Mouse (Mus musculus) liver, adult (tissue): ENCODE measurements around the gene Jph2.

Source experiments
- GATA4 ChIP-seq: IDR thresholded peaks from 2 replicates; pipeline ENCODE4 v1.6.1; 2014; ENCODE audit warnings: mild to moderate bottlenecking, low read length; ENCODE audit not compliant: insufficient replicate concordance

Gene Jph2

DNA sequence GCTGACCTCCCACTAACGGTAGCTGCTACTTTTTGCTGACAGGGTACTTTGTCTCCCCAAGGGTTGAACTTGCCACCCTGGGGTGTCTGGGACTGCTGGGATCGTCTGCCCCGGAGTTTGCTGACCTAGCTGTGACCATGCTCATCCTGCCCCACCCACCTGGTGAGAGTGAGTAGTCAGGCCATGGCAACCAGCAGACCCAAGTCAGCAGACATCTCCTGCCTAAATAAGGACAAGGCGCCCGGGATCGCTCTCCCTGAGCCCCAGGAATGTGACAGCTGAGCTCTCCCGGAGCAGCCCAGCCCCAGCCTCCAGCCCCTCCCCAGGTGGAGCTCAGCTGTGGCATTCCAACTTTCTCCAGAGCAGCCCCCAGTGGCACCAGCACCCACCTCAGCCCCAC, 44.1 kb downstream of the Jph2 start:
- no peak for TF ChIP-seq GATA4

DNA sequence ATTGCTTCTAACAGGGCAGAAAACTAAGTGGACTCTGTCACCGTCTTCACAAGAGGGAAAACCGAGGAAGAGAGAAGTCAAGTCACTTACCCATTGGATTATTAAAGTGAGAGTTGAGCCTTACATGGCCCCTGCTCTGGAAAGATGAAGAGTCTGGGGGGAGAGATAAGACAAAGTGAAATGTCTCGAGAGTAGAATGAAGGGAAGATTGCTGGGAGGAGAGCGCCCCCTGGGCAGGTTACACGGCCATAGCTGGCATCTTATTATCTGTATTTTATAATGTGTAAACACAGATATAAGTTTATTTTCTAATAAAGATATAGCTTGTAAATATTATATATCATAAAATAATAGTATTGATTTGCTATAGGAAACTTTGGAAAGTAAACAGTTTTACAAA, 47.4 kb downstream of the Jph2 start:
- no peak for TF ChIP-seq GATA4

DNA sequence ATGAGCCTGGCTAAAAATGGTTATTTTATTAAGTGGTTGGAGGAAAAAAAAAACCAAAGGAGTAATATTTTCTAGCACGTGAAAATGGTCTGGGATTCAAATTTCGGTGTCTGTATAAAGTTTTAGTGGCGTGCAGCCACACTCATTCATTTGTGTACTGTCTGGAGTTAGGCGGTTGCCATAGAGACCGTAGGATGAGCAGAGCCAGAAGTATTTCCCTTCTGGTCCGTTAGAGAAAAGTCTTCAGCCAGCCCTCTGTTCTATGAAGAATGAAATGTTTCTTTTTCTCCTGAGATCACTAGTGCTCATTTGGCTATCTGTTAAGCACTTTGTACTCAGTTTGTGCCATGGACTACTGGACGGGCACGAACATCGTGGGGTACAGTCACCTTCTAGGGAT, 48.4 kb downstream of the Jph2 start:
- no peak for TF ChIP-seq GATA4

DNA sequence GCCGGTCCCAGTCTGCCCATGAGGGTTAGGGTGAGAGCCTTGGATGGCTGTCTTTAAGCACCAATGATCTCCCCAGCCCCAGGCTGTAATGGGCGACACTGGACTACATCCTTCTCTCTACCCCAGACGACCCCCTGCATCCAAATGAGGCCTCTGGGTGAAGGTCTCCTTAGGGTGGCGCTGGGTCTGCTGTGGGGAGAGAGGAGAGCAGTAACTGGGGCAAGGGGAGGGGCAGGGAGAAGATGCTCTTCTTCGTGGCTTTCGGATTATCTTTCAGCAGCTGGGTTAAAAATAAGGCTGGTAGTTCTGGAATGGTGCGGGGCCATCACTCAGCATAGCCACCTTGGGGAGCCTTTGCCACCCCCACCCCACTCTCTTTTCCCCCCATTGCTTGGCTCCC, 49.1 kb downstream of the Jph2 start:
- no peak for TF ChIP-seq GATA4

DNA sequence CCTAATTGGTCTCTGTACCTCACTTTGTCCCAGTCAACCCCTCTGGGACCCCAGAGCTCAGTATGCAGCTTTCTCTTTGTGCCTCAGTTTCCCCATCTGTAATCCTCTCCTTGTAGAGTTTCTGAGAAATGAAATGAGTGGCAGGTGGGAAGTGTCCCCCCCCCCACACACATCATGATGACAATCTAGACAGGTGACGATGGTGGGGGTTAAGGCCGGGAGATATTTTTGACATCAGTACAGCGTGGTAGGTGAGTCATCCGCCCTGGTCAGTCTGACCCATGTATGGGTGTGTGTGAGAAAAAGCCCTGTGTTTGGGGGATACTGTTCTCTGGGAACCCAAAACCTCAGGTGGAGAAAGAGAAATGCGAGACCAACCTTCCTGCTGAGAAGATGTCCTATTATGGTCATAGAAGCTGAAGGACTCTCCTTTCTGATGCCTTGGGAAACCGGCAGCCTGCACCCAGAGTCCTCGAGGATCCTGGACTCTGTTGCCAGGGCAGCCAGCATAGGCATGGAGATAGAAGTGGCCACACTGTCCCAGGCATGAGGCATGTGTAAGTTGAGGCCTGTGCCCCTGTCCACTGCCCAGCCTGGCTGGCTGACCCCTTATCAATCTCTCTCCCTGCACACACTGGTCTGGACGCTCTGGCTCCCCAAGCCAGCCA, 50.1 kb downstream of the Jph2 start:
- TF ChIP-seq GATA4: no peak

DNA sequence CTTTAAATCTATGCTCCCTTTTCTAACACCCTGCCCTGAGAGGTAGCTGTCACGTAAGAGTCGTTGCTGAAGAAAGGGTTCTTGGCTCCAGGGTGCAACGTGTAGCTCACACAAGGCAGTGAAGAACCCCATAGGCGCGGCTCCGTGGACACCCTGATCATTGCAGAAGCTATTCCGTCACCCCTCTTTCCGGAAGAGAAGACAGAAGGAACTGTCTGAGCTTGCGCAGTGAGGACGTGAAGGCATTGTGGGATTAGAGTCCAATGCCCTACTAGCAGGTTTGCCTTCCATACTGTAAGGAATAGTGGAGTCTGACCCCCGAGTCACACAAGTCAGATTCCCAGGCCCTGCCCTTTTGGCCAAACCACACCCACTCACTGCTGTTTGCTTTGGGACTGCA, 51.3 kb downstream of the Jph2 start:
- no peak for TF ChIP-seq GATA4

DNA sequence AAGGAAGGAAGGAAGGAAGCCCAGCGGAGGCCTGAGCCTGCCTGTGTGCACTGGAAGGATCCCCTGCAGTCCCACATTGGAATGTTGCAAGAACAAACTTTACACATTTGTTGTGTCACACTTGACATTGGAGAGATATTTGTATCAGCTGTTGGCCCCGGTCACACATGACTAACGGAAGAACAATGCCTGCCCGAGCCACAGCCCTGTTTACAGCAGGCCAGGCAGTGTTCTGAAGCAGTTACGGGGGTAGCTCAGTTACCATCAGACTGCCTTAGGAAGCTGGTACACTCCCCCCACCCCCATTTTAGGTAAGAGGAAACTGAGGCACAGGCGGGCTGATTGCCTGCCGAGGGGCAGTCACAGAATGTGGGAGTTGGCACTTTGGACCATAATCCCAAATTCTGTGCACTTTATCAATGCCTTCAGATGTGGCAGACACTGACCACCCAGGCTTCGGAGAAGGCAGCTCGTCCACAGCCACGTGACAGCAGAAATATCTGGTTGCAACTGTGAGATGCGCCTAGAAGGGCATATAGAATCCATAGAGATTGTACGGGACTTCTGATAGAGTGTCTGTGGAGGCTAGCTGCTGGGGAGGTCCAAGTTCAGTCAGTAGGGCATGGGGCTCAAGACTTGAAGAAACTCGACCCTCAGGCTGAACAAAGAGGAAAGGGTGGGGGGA, 52.7 kb downstream of the Jph2 start:
- no peak for TF ChIP-seq GATA4

DNA sequence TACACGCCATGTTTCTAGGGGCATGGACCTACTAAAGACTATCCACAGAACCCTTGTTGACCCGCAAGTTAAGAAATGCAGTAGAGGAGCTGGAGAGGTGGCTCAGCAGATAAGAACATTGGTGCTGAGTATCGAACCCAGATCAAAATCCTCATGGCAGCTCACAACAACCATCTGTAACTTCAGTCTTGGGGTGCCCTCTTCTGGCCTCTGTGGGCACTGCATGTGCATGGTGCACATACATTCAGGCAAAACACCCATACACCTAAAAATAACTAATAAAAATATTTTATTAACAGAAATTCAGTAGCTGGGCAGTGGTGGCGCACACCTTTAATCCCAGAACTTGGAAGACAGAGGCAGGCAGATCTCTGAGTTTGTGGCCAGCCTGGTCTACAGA, 54.1 kb downstream of the Jph2 start:
- TF ChIP-seq GATA4: no peak

DNA sequence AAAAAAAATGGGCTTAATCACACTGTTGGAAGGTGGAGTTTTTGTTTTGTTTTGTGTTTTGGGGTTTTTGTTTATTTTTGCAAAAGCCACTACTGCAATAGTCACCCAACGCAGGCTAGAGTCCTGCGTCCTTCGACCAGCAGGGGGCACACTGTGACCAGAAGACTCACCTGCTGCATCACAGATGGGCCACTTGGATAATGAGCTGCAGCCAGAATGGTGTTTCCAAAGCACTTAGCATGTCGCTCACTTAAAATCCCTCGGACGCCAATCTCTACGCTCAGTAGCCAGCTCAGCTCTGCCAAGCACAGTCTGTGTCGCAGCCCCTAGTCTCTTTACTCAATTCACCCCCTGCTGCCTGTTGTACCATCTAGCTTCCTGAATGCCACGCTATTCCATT, 57.5 kb downstream of the Jph2 start:
- TF ChIP-seq GATA4: no peak

DNA sequence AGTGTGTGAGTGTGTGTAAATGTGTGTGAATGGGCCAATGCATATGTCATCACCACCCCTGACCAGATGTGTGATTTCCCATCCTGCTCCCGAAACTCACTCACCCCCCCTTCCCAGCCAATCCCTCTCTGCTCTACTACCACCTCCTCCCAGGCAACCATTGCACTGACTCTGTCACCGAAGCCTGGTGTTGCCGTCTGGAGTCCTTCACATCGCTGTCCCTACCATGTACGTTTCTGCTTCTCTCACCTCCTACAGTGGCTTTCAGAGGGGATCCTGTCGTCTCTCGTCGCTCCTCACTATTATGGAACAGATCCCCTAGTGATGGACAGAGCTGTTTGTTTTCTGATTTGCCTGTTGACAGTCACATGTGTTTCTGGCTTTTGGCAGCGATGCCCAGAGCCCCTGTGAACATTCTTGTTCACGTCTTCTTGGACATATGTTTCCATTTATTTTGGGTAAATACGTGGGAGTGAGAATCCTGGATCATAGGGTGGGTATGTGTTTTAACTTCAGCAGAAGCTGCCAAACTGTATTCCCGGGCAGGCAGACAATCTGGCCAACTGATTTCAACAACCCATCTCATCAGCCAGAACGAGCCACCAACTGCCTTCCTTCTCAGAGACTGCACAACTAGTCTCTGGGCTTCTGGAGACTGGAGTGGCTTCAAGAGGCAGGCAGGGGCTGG, 65.3 kb downstream of the Jph2 start:
- no peak for TF ChIP-seq GATA4

DNA sequence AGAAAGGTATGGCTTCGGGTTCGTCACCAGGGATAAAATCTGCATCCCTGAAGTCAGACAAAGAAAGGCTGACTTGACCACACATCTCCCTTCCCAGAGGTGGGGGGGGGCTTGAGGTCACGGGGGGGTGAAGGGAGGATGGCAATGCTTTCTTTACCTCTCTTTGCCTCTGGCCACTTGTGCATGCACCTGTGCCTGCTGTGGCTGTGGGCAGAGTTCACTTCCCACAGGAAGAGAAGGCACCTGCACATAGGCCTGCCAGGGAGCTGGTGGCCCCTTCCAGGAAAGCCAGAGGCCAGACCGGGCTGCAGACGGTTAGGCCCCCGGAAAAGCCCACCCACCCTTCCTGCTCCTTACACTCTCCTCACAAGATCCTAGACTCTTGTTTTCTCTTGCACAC, 66.4 kb downstream of the Jph2 start:
- TF ChIP-seq GATA4: no peak

DNA sequence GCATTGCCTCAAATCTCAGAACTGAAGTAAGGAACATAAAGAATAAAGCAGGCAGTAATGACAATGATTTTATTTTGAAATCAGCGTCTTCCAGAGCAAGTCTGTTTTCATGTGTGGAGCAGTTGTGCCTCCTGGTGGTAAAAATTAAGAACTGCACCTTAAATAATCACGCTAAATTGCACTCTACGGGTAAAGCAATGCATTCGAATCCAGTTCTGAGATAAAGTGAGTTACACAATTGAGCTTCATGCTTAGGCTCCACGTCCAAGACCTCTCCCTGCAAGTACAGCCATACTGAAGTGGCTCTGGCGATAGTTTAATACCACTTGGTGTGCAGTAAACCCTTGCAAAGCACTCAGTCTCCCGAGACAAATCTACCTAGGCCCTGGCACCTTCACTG, 67.1 kb downstream of the Jph2 start:
- no peak for TF ChIP-seq GATA4

DNA sequence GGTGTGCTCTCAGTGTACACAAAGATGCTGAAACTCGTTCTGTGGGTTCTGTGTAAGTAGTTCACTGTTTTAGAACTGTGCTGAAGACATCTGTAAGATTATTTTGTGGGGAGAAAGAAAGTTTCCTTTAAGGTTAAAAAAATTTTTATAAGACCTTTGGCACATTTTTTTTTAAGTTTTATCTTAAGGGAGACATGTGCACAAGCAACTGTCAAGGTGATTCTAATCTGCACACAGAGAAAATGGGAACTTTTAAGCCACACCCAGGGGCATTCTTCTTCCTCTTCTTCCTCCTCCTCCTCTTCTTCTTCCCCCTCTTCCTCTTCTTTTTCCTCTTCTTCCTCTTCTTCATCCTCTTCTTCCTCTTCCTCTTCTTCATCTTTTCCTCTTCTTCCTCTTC, 74.6 kb downstream of the Jph2 start:
- TF ChIP-seq GATA4: no peak

DNA sequence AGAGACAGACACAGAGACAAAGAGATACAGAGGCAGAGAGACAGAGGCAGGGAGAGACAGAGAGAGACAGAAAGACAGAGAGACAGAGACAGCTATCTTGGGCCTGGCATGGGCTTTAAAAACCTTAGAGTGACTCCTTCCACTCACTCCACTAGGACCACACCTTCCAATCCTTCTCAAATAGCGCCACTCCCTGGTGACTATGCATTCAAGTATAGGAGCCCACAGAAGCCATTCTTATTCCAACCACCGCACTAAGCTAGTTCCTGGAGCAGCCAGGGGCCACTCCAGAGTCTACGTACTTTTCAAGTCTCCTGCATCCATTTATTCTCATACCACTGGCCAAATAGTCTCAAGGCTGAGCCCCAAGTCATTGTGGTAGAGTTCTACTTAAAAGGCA, 79.0 kb downstream of the Jph2 start:
- no peak for TF ChIP-seq GATA4

DNA sequence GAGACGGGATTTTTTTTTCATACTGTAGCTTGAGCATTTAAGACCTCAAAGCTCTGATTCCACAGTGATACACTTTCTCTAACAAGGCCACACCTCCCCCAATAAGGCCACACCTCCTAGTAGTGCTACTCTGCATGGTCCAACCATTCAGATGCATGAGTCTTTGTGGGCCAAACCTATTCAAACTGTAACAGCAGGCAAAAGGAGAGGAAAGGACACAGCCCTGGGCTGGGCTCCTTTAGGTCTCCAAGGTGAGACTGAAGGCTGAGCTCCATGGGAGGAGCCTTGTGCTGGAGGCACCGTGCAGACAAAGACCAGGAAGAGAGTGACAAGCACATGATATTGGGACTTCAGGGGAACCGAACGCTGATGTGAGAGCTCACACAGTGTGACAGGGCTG, 80.5 kb downstream of the Jph2 start:
- TF ChIP-seq GATA4: no peak

DNA sequence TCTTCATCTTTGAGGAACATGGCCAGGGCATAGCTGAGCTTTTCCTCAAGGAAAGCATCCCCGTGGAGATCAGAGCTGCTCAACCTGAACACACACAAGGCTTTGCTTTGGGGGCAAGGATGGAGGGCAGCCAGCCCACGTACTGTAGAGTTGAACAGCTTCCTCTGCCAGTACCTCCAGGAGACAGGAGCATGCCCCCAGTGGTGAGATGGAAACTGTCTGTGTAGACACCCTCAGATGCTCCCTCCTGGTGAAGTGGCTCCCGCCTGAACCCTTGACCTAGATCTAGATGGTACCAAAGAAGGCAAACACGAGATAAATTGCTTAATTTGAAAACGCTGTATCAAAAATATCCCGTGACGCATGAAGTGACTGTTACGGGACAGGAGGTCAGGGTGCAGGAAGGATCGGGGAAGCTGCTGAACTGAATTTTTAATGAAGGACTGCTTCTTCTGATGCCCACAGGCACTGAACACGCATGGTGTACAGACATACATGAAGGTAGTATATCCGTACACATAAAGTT, 87.6 kb downstream of the Jph2 start:
- no peak for TF ChIP-seq GATA4
